Mouse (Mus musculus): ENCODE data around the gene Gmpr2. TPM values are rescaled to one million over a fixed set of nuclear protein-coding genes. Genes with fewer than 3 reads are reported as not detected.

Gene Gmpr2
- total RNA-seq, 2 experiments from 2014 or later: 2.4 to 3.1 TPM

DNA sequence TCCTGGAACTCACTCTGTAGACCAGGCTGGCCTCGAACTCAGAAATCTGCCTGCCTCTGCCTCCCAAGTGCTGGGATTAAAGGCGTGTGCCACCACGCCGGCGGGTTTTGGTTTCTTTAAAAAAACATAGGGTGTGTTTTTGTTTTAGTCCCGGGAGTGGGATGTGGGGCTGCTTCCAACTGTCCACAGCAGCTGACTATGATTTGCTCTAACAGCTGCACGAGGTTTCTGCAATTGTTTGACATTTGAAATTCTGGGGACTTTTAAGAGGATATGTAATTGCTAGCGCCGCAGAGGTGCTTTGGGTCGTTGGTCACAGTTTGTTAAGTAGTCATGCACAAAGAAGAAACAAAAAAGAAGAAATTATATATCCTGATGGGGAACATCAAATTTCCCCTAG is 17.7 kb downstream of the Gmpr2 start:
- intact Hi-C loops (cut with DNase I): no loop called here
- no peak for DNase-seq

DNA sequence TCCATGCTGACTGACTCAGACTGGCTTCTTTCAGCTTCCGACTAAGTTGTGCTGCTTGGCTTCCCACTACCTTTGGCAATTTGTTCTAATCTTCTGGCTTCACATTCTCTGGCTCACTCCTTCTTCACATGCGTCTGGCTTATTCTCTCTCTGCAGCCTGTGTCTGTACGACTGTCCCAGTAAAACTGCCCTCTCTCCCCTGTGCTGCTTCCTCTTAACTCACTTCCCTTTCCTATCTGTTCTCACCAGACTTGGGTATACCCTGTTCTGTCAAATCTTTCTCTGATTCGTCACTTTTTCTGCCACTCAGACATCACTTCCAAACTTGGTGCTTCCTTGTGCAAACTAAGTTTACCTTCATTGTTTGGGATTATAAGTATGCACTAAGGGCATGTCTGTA is 25.5 kb downstream of the Gmpr2 start:
- TF ChIP-seq CTCF (IDR thresholded peaks at IDR 0.05): no peak
- Histone ChIP-seq H3K4me3 (peak overlapping the region; percentile 36; the same call in 1 of the 2 replicates), H3K27ac (no peak overlapping the region)
- intact Hi-C loops (cut with DNase I): no loop called here
- no peak for DNase-seq

More for the DNA sequence above, 17.7 kb downstream of the Gmpr2 start:
- Histone ChIP-seq H3K4me3 (no peak overlapping the region), H3K27ac (no peak overlapping the region)
- TF ChIP-seq CTCF (IDR thresholded peaks at IDR 0.05): no peak

DNA sequence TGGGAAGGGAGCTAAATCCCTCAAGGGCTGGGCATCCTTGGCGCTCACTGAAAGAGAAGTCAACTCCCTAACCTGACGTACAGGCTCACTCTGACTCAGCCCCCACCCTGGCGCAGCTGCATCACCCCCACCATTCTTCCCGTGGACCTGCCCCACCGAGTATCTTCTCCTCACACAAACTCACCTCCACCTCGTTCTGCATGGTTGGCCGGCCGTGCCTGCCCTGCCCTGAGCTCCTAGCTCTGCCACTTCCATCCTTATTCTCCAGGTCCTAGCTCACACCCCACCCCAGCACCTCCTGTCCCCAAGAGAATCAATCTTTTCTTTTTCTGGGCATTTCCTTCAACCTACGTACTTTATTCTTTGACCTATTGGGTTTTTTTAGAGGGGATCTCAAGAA is 29.4 kb downstream of the Gmpr2 start:
- no peak for TF ChIP-seq CTCF (IDR thresholded peaks at IDR 0.05)
- H3K27ac ChIP-seq: no peak overlapping the region
- intact Hi-C loops (cut with DNase I): no loop called here
- no peak for DNase-seq
- no peak overlapping the region for H3K4me3 ChIP-seq

DNA sequence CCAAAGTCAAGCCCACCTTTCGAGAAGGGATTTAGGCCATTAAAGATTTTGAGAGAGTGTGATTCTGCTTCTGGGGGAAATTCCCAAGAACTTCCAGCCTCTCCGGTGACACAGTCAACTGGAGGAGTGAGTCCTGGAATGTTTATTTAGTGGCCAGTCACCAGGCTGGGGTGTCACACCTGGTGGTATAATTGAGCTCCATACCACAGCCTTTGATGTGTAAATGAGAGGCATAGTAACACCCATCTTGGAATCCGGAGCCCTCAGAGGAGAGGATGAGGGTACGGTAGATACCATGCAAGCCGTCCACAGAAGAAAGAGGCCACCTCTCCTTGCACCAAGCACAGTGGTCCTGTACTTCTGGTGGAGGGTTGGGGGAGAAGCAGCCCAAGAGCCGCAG is 31.0 kb downstream of the Gmpr2 start:
- no peak overlapping the region for H3K4me3 ChIP-seq
- TF ChIP-seq CTCF (IDR thresholded peaks at IDR 0.05): no peak
- intact Hi-C loops (cut with DNase I): no loop called here
- no peak overlapping the region for H3K27ac ChIP-seq
- no peak for DNase-seq

DNA sequence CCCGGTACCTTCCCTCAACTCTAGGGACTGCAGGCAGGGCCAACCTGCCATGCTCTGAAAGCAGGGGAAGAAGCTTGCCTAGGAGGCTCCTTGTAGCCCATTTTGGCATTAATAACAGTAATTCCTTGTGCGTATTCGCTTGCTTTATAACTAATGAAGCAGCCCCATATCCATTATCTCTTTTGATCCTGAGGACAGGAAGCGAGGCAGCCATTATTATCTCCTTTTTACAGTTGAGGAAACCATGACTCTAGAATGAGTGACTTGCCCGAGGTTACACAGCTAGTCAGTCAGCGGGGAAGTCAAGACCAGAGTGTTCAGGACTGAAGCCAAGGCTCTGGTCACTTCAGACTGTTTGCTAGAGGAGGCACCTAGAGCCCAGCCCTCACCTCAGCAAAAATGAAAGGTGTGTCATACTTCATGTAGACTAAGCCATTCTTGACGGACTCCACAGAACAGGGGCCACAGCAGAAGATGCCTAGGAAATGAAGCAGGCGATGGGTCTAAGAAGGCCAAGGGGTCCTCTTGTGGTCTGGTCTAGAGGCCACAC is 34.4 kb downstream of the Gmpr2 start:
- intact Hi-C loops (cut with DNase I): no loop called here
- Histone ChIP-seq H3K4me3 (no peak overlapping the region), H3K27ac (no peak overlapping the region)
- no peak for DNase-seq
- no peak for TF ChIP-seq CTCF (IDR thresholded peaks at IDR 0.05)

DNA sequence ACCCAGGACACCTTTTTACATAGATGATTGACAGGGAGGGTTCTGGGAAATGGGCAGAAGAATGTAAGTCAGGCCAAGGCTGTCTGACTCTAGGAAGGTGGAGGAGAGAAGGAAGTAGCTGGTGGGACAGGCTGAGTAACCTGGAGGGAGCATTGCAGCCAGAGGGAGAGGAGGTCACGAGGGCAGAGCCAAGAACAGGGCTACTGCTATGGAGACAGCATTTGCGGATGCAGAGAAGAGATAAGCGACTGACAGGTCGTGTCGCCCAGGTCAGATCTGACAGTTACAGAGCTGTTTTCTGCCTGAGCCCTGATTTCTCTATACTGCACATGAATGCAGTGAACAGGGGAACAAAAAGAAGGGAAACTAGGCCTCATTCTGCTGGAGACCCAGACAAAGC is 35.7 kb downstream of the Gmpr2 start:
- Histone ChIP-seq H3K27ac (no peak overlapping the region), H3K4me3 (no peak overlapping the region)
- TF ChIP-seq CTCF (IDR thresholded peaks at IDR 0.05): no peak
- no peak for DNase-seq
- intact Hi-C loops (cut with DNase I): no loop called here

DNA sequence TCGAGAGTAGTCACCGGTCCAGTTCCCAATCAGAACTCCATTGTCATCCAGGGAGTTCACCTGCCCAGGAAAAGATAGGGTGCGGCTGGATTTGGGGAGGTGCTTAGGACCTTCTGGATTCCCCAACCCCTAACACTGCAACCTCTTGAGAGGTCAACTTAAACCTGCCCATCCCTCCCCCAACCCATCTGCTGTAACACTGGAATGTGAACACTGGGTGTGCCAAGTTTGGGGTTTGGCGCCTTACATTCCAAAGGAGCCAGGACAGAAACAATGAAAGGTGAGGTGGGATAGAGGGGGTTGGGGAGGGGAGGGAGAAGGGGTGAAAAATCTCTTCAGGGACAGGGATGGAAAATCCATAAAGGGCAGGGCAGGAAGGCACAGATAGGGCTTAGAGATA is 37.8 kb downstream of the Gmpr2 start:
- no peak for TF ChIP-seq CTCF (IDR thresholded peaks at IDR 0.05)
- intact Hi-C loops (cut with DNase I): no loop called here

DNA sequence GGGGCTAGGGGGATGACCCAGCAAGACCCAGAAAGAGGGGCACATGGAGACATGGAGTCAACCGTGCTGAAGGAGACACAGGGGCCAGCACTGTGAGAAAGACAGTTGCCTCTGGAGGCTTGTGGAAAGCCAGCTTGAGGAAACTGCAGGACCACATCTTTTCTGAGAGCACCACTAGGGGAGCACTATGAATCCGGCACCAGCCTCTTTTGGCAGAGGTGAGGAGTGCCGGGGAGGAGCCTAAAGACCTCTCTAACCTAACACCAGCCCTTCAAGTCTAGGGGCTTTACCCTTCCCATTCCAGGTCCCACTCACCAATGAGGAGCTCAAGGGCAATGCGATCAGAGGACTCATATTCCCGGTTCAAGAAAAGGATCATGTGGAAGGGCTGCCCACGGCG is 40.0 kb downstream of the Gmpr2 start:
- Histone ChIP-seq H3K4me3 (no peak overlapping the region), H3K27ac (no peak overlapping the region)
- intact Hi-C loops (cut with DNase I): no loop called here
- no peak for DNase-seq
- TF ChIP-seq CTCF (IDR thresholded peaks at IDR 0.05): no peak

More for the DNA sequence above, 37.8 kb downstream of the Gmpr2 start:
- DNase-seq: no peak
- Histone ChIP-seq H3K4me3 (no peak overlapping the region), H3K27ac (no peak overlapping the region)

DNA sequence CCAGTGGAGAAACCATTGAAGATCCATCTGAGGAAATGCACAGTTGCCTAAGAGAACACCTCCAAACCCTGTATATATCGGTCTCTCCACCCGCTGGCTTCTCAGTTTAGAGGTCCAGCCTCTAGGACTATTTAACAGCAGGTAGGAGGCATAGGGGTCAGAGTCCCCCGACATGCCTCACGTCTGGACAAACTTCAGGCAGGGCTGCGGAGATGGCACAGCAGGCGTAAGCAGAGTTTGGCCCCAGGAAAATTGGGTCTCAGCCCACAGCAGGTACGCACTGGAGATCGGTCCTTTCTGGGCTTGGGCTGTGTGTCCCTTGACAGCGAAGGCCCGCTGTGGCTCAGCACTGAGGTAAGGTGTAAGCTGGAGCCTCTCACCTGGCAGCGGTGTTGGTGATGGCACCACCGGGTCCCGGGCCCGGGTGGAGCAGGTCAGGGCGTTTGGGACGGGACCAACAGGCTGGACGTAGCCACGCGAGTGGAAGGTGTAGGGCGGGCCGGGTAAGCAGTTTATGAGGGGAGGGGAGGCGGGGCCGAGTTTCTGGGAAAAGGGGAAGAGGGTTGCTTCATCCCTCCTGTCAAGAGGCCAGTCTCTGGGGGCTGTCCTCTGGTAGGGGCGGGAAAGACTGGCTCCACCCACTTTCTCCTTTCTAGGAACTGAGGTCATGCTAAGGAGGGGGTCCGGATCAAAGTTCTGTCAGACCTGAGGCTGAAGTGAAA is 41.4 kb downstream of the Gmpr2 start:
- intact Hi-C loops (cut with DNase I): no loop called here

DNA sequence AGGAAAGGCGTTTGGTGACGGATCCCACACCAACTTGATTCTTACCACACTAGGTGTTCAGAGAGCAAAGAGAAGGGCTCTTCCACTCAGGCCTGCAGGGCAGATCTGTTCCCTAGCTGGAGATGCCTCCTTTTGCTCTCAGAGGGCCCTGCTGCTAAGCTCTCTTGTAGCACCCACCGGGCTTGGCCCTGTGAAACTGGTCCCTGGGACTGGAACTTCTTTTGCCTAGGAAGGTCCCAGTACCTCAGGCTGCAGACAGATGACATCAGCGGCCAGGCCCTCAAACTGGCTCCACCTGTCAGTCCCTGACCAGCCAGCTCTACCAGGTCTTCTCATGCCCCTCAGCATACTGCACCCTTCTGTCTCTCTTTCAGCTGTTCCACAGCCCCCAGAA is 42.0 kb downstream of the Gmpr2 start, which contains the start of gene Tgm1:
Gene Tgm1 (minus strand): TSS at position 198 of the 394 bp plus-strand sequence.
- TF ChIP-seq CTCF (IDR thresholded peaks at IDR 0.05): no peak
- no peak for DNase-seq
- intact Hi-C loops (cut with DNase I): no loop called here
- Histone ChIP-seq H3K4me3 (peak within 1 kb of the TSS; percentile 48), H3K27ac (no peak within 1 kb of the TSS)

More for the DNA sequence above, 41.4 kb downstream of the Gmpr2 start:
- H3K27ac ChIP-seq: no peak overlapping the region
- DNase-seq: peak; percentile 53
- H3K4me3 ChIP-seq: peak overlapping the region; percentile 48
- TF ChIP-seq CTCF (IDR thresholded peaks at IDR 0.05): no peak

DNA sequence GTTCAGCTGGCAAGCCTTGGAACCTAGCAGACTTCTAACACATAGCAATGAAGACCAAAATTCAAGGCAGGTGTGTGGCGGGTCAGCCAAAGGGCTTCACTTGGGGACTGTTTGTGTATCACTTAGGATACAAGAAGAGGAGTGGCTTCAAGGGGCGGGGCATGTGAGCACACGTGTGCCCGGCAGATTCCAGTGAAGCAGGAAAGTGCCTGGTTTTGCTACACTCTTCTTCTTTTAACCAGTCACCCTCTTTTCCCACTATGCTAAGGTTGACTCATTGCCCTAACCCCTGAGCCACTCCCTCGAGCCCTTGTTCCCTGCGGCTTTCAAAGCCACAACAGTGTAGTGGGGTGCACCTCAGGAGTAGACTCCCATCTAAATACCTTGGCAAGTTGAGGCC is 43.2 kb downstream of the Gmpr2 start:
- intact Hi-C loops (cut with DNase I): no loop called here
- DNase-seq: no peak
- H3K4me3 ChIP-seq: no peak overlapping the region
- TF ChIP-seq CTCF (IDR thresholded peaks at IDR 0.05): no peak
- no peak overlapping the region for H3K27ac ChIP-seq

DNA sequence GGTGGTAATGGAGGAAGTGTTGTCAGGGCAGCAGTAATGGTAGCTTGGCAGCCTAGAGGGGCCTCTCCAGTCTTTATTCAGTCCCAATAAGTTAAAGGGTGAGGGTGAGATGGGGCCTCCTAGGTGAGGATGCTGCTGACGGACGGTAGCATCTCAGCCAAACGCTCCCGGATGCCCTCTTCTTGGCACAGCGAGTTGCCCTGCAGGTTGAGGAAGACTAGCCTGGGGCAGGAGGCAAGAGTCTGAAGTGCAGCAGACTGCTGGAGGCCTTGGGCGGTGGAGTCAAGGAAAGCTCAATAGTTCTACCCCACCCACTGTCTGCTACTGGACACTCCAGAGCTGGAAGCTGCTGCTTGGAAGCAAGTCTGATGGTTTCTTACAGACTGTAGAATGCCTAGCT is 44.5 kb downstream of the Gmpr2 start:
- no peak for DNase-seq
- no peak for TF ChIP-seq CTCF (IDR thresholded peaks at IDR 0.05)
- H3K4me3 ChIP-seq: no peak overlapping the region
- intact Hi-C loops (cut with DNase I): no loop called here
- H3K27ac ChIP-seq: no peak overlapping the region

DNA sequence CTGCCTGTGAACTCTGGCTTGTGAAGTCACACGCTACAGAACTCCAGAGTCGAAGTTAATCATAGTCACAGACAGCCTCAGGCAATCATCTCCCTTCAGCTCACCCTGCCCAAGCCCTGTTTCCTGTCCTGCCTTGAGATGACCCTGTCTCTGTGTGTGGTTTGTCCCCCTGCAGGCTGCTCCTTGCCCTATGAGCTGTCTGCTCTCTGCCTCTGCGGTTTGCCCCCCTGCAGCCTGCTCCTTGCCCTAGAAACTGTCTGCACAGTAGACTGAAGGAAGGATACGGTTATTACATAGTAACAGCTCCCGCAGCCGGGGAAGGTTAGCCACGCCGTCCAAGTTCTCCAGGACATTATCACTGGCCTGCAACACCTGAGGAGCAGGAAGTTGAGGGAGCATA is 45.1 kb downstream of the Gmpr2 start:
- intact Hi-C loops (cut with DNase I): no loop called here
- DNase-seq: no peak
- TF ChIP-seq CTCF (IDR thresholded peaks at IDR 0.05): no peak
- Histone ChIP-seq H3K27ac (no peak overlapping the region), H3K4me3 (no peak overlapping the region)

DNA sequence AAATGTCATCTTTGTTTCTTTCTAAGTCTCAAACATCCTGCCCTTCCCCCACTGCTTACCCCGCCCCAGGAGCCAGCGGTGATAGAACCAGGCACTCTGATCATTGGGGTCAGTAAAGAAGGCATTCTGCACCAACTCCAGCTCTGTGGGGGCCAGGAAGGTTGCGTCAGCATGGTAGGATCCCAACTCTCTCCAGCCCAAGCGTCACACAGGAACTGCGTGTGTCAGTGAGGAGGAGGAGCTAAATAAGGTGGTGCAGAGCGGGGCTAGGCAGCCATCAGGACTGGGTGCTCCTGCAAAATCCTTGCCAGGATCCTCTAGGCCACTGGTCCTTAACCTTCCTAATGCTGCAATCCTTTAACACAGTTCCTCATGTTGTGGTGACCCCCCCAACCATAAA is 48.0 kb downstream of the Gmpr2 start:
- intact Hi-C loops (cut with DNase I): loop anchor here (5.0 kb wide), 1 partner anchor 37 kb away; the partner anchor contains the start of gene Tinf2
- TF ChIP-seq CTCF (IDR thresholded peaks at IDR 0.05): no peak
- H3K27ac ChIP-seq: no peak overlapping the region
- no peak for DNase-seq
- H3K4me3 ChIP-seq: no peak overlapping the region

All from gastrocnemius, adult 2 months (tissue).